Mouse (Mus musculus): ENCODE data around the gene Kdelr3.

The Kdelr3 gene

DNA sequence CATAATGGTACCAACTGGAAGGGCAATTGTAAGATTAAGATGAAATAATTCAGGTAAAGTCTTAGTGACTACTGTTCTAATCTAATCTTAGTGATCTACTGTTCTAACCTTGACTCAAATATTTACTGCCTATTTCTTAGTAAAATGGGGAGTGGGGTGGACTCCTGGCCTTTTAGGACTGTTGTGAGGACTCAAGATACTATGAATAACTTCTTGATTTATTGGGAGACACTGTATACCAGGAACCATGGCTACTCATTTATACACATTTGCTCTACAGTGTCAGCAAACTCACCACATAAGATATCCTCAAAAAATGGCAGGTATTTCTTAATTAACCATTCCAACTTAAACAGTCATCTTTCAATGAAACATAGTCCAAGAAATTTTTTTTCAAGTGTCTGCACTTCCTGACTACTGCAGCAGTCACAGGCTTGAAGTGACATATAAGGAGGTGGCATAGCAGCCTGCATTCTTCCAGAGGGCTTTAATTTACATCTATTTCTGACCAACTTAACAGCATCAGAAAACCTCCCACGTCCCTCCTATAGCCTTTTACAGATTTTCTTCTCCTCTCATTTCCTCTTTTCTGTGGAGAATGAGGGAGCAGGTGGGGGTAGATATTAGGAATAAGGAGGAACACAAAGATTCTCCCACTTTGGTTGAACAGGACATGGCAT is 59.5 kb downstream of the Kdelr3 start:
- no peak for DNase-seq (ENCODE audit: low spot score)

DNA sequence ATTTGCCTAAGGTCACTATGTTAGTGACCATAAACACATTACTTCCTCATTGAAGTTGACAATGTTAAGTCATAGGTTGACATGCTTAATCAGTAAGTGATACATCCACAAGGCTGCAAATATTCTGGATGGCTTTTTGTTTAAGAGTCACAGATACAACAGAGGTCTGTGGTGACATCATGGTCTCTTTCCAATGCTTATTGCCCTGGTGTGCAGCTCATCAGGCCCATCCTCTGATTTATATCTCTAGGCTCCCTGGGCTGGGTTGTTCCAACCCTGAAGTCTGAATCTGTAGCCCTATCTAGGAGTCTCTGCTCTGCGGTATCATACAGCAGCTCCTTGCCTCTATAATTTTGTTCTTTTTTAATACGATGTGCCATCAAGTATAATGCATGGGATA is 60.7 kb downstream of the Kdelr3 start:
- no peak for DNase-seq (ENCODE audit: low spot score)
